Mouse (Mus musculus) bone marrow macrophage, adult 2 months (primary cell): Measurements from ENCODE around the gene Oas1d.

ENCODE experiments used
- CTCF ChIP-seq: IDR thresholded peaks from 2 replicates; pipeline ENCODE4 v1.5.1; 2012; ENCODE audit warnings: low read depth, mild to moderate bottlenecking, low read length, moderate library complexity
- POLR2A ChIP-seq: IDR thresholded peaks from 2 replicates; pipeline ENCODE4 v1.6.1; 2012; ENCODE audit warnings: mild to moderate bottlenecking, low read depth, low read length, borderline replicate concordance

GRCm38 (mm10) chr5:120869436-120870015 is 44.8 kb upstream of the Oas1d start:
- no peak for TF ChIP-seq CTCF
- no peak for TF ChIP-seq POLR2A
